Mouse (Mus musculus) kidney, adult 2 months (tissue): Measurements from ENCODE around the gene Mog.

ENCODE experiments used
- CTCF ChIP-seq: fragments of 200-500 bp; conservative IDR thresholded peaks from 2 replicates; pipeline ENCODE4 v1.5.1; 2011; ENCODE audit warnings: low read depth, mild to moderate bottlenecking, control low read depth, low read length, moderate library complexity, mixed read lengths; ENCODE audit not compliant: insufficient read depth, insufficient read length
- POLR2A ChIP-seq: fragments of 200-500 bp; IDR thresholded peaks from one replicate; pipeline ENCODE4 v1.6.1; 2011; ENCODE audit warnings: low read depth, low read length, control low read depth

GRCm38 (mm10) chr17:36972791-36973190 is 50.4 kb downstream of the Mog start:
- TF ChIP-seq CTCF: no peak
- TF ChIP-seq POLR2A: no peak
